ENCODE assay signal across 9 mouse cellular contexts in genomic region chr5:122104201-122104600, GRCm38 (mm10). TPM values are rescaled to one million over a fixed set of nuclear protein-coding genes. Genes with fewer than 3 reads are reported as not detected.
A peak's percentile ranks its signal among the peaks of the same experiment; 100 is the strongest.
DNase-seq lines count a peak whose midpoint lies in the region; ATAC-seq and TF ChIP-seq lines count a peak whose summit lies in the region.
"Had no signal": no experiment of that assay in that cellular context is flagged by ENCODE, and none has a peak within 500 bp of the region (broad histone marks: within the 10 kb centered on the region; RNA-seq: fewer than 3 reads in every experiment).

No protein-coding gene starts in this region.

- H3K9ac ChIP-seq in kidney, embryonic 15.5 days: no peak overlapping the region
- H3K9ac ChIP-seq in CH12.LX (ENCODE audit: insufficient read depth, low read depth): no peak overlapping the region
- H3K9ac ChIP-seq: neural tube, embryonic 13.5 days had no signal

- no peak overlapping the region for H3K4me2 ChIP-seq in kidney, embryonic 15.5 days
- no peak overlapping the region for H3K4me2 ChIP-seq in CH12.LX (ENCODE audit: insufficient read depth, low read depth, poor library complexity, severe bottlenecking)
- H3K4me2 ChIP-seq: neural tube, embryonic 13.5 days had no signal

- peak; percentile 12 for DNase-seq in kidney, adult 2 months
- DNase-seq in A20 (ENCODE audit: low read depth, low spot score) (peak; percentile 64), CH12.LX (ENCODE audit: extremely low read depth) (peak; percentile 54)
- DNase-seq in mesoderm, embryonic 11.5 days (ENCODE audit: low read depth, low spot score): peak; percentile 54

- H3K4me3 ChIP-seq in kidney, adult 2 months (ENCODE audit: insufficient read depth, low read depth, low read length): no peak overlapping the region
- no peak overlapping the region for H3K4me3 ChIP-seq in kidney, embryonic 15.5 days (replicated peaks)
- no peak overlapping the region for H3K4me3 ChIP-seq in CH12.LX (replicated peaks in 1 of 3; ENCODE audit: low read depth in 2 of 3, low read length in 2 of 3, poor library complexity in 1 of 3)
- H3K4me3 ChIP-seq in embryonic fibroblast, embryonic 13.5 days (ENCODE audit: insufficient read depth, low read length): no peak overlapping the region
- H3K4me3 ChIP-seq: neural tube, embryonic 13.5 days had no signal

- WGBS in kidney, adult 2 months: 17% methylated on average over 2 of the region's 2 CpGs
- 36% methylated on average over 2 of the region's 2 CpGs for whole genome bisulfite sequencing in kidney, embryonic 15.5 days

- TF ChIP-seq RAD21 in CH12.LX (IDR thresholded peaks at IDR 0.05; ENCODE audit: low read depth, low read length): peak; percentile 35

- no peak for TF ChIP-seq POLR2A in kidney, adult 2 months (IDR thresholded peaks at IDR 0.05; ENCODE audit: low read depth, low read length)
- TF ChIP-seq POLR2A in CH12.LX (IDR thresholded peaks at IDR 0.05; ENCODE audit: low read depth, low read length): no peak
- no peak for TF ChIP-seq POLR2A in embryonic fibroblast, embryonic 13.5 days (IDR thresholded peaks at IDR 0.05; ENCODE audit: low read depth, low read length)

- H3K9me3 ChIP-seq in kidney, embryonic 15.5 days (replicated peaks): no peaks in the 10 kb centered on the region
- no peaks in the 10 kb centered on the region for H3K9me3 ChIP-seq in CH12.LX (replicated peaks; ENCODE audit: low read length)
- H3K9me3 ChIP-seq: neural tube, embryonic 13.5 days had no signal

- TF ChIP-seq EP300 in CH12.LX (IDR thresholded peaks at IDR 0.05; ENCODE audit: low read length): no peak

- peak; percentile 59 for TF ChIP-seq CTCF in kidney, adult 2 months (conservative IDR thresholded peaks at IDR 0.05; ENCODE audit: insufficient read depth, insufficient read length, low read depth, low read length)
- peak; percentile 75 to 81 for TF ChIP-seq CTCF in CH12.LX (conservative IDR thresholded peaks at IDR 0.05 in 1 of 2, IDR thresholded peaks at IDR 0.05 in 1 of 2; ENCODE audit: low read depth in 2 of 2, low read length in 2 of 2)
- 0 out of 2 replicates have a peak, but pooled peaks have one; percentile 7 for TF ChIP-seq CTCF in embryonic fibroblast, embryonic 13.5 days (IDR thresholded peaks at IDR 0.05; ENCODE audit: borderline replicate concordance, insufficient read depth, low read length)

- H3K4me1 ChIP-seq in kidney, adult 2 months (ENCODE audit: control insufficient read depth, insufficient read depth, low read length): no peaks in the 10 kb centered on the region
- H3K4me1 ChIP-seq in kidney, embryonic 15.5 days: peaks cover 13% of the 10 kb centered on the region
- no peaks in the 10 kb centered on the region for H3K4me1 ChIP-seq in CH12.LX (ENCODE audit: control insufficient read depth in 1 of 2, insufficient read depth in 2 of 2)
- no peaks in the 10 kb centered on the region for H3K4me1 ChIP-seq in embryonic fibroblast, embryonic 13.5 days (ENCODE audit: control insufficient read depth, insufficient read depth, low read length)

- no peak overlapping the region for H3K27ac ChIP-seq in kidney, adult 2 months (ENCODE audit: insufficient read depth, low read depth, low read length)
- H3K27ac ChIP-seq in kidney, embryonic 15.5 days: no peak overlapping the region
- H3K27ac ChIP-seq in CH12.LX (ENCODE audit: insufficient read depth, low read depth): no peak overlapping the region
- no peak overlapping the region for H3K27ac ChIP-seq in embryonic fibroblast, embryonic 13.5 days (ENCODE audit: insufficient read depth, low read length)
- H3K27ac ChIP-seq: neural tube, embryonic 13.5 days had no signal

- no peaks in the 10 kb centered on the region for H3K36me3 ChIP-seq in kidney, adult 2 months (ENCODE audit: control insufficient read depth, insufficient read depth, low read length)
- no peaks in the 10 kb centered on the region for H3K36me3 ChIP-seq in kidney, embryonic 15.5 days
- no peaks in the 10 kb centered on the region for H3K36me3 ChIP-seq in CH12.LX (replicated peaks in 1 of 2; ENCODE audit: control insufficient read depth in 1 of 2, insufficient read depth in 1 of 2, low read length in 1 of 2)
- H3K36me3 ChIP-seq: neural tube, embryonic 13.5 days had no signal

- in situ Hi-C loops in CH12.LX (cut with MboI; ENCODE audit: low pct_ligation_motif_present, low pct_unique_long_range_greater_than_20kb, low sequenced_read_pairs): no loop called here

- ATAC-seq in kidney, embryonic 15.5 days (replicated peaks; ENCODE audit: low FRiP score): no peak
- no peak for ATAC-seq in megakaryocyte-erythroid progenitor cell, adult 5-6 weeks (replicated peaks; ENCODE audit: low FRiP score, low TSS enrichment, poor library complexity, severe bottlenecking)

- dilution Hi-C loops in CH12.LX (cut with MboI; ENCODE audit: extremely low pct_ligation_motif_present, extremely low pct_unique_long_range_greater_than_20kb, low sequenced_read_pairs): no loop called here

- H3K79me2 ChIP-seq in CH12.LX (replicated peaks; ENCODE audit: control insufficient read depth, extremely low read depth, insufficient read depth, poor library complexity, severe bottlenecking): no peaks in the 10 kb centered on the region

- no peaks in the 10 kb centered on the region for H3K27me3 ChIP-seq in kidney, adult 2 months (replicated peaks; ENCODE audit: control insufficient read depth, insufficient read depth, low read length)
- H3K27me3 ChIP-seq in kidney, embryonic 15.5 days: peaks cover 32% of the 10 kb centered on the region
- H3K27me3 ChIP-seq in CH12.LX (replicated peaks): peaks cover 64% of the 10 kb centered on the region

TF ChIP-seq in CH12.LX, 34 proteins besides CTCF, POLR2A, EP300 and RAD21 (continues in another document):
- no peak for TF ChIP-seq ELF1 (IDR thresholded peaks at IDR 0.05; ENCODE audit: low read depth, low read length)
- peak; percentile 47 for TF ChIP-seq SMC3 (IDR thresholded peaks at IDR 0.05; ENCODE audit: low read depth, low read length)
- no peak for TF ChIP-seq MAFK (IDR thresholded peaks at IDR 0.05; ENCODE audit: insufficient replicate concordance, low read length)
- TF ChIP-seq SIN3A (IDR thresholded peaks at IDR 0.05; ENCODE audit: low read length): no peak
- TF ChIP-seq CHD1 (IDR thresholded peaks at IDR 0.05; ENCODE audit: low read depth, low read length): no peak
- TF ChIP-seq MXI1 (IDR thresholded peaks at IDR 0.05; ENCODE audit: low read depth, low read length): no peak
- TF ChIP-seq TBP (conservative IDR thresholded peaks at IDR 0.05; ENCODE audit: low read depth, low read length): no peak
- no peak for TF ChIP-seq BHLHE40 (IDR thresholded peaks at IDR 0.05; ENCODE audit: low read depth, low read length)
- TF ChIP-seq USF2 (conservative IDR thresholded peaks at IDR 0.05; ENCODE audit: low read depth, low read length): no peak
- TF ChIP-seq ZMIZ1 (IDR thresholded peaks at IDR 0.05; ENCODE audit: low read depth, low read length): no peak
- TF ChIP-seq MYC (IDR thresholded peaks at IDR 0.05; ENCODE audit: low read depth, low read length): no peak
- TF ChIP-seq ZNF384 (IDR thresholded peaks at IDR 0.05; ENCODE audit: low read depth, low read length): peak; percentile 76
- TF ChIP-seq KAT2A (IDR thresholded peaks at IDR 0.05; ENCODE audit: insufficient replicate concordance, low read length): no peak
- no peak for TF ChIP-seq USF1 (IDR thresholded peaks at IDR 0.05; ENCODE audit: low read depth, low read length)
- 0 out of 2 replicates have a peak, but pooled peaks have one; percentile 12 for TF ChIP-seq CHD2 (IDR thresholded peaks at IDR 0.05; ENCODE audit: low read length)

RNA-seq across cellular contexts. Expression of gene Myl2, which starts 3.5 kb away (rescaled TPM):
- polyA plus RNA-seq in kidney, adult 2 months (2012; rRNA removed): 0.90 and 11.8 TPM in 2 replicates
- 0.78 and 2.3 TPM in 2 replicates for polyA plus RNA-seq in kidney, embryonic 15.5 days (2015; fragmentation: Nextera tagmentation; extraction: Ambion mirVana)
- total RNA-seq in CH12.LX (2012; rRNA removed): not detected in 2 replicates
- total RNA-seq in CH12.LX (2014; rRNA removed): not detected in 2 replicates
- not detected in 2 replicates for polyA plus RNA-seq in CH12.LX (2012; ENCODE audit: insufficient read length, low read depth)
- polyA plus RNA-seq in embryonic fibroblast, embryonic 13.5 days (2011; ENCODE audit: insufficient read length, low read depth, missing spikeins): 0.76 TPM in 1 of 2 replicates, not detected in the other
- total RNA-seq in megakaryocyte-erythroid progenitor cell, adult 5-6 weeks (2014; fragmentation: Nextera tagmentation): not detected in 2 replicates
- not detected in 2 replicates for total RNA-seq in megakaryocyte-erythroid progenitor cell, adult 5-6 weeks (2017)

RNA-seq across cellular contexts. Expression of gene Ccdc63, which starts 36.4 kb away (rescaled TPM):
- polyA plus RNA-seq in kidney, adult 2 months (2012; rRNA removed): 0.09 and 0.14 TPM in 2 replicates
- polyA plus RNA-seq in kidney, embryonic 15.5 days (2015; fragmentation: Nextera tagmentation; extraction: Ambion mirVana): 0.19 TPM in 1 of 2 replicates, not detected in the other
- 0.47 and 0.59 TPM in 2 replicates for total RNA-seq in CH12.LX (2012; rRNA removed)
- 0.39 TPM in 1 of 2 replicates, not detected in the other for total RNA-seq in CH12.LX (2014; rRNA removed)
- polyA plus RNA-seq in CH12.LX (2012; ENCODE audit: insufficient read length, low read depth): 0.70 and 0.94 TPM in 2 replicates
- not detected in 2 replicates for polyA plus RNA-seq in embryonic fibroblast, embryonic 13.5 days (2011; ENCODE audit: insufficient read length, low read depth, missing spikeins)
- 0.96 and 1.4 TPM in 2 replicates for total RNA-seq in megakaryocyte-erythroid progenitor cell, adult 5-6 weeks (2014; fragmentation: Nextera tagmentation)
- not detected in 2 replicates for total RNA-seq in megakaryocyte-erythroid progenitor cell, adult 5-6 weeks (2017)
- total RNA-seq: heart, adult 18-20 months had no signal

RNA-seq across cellular contexts. Expression of gene Ppp1cc, which starts 53.9 kb away (rescaled TPM):
- 75.8 and 91.5 TPM in 2 replicates for polyA plus RNA-seq in kidney, adult 2 months (2012; rRNA removed)
- 257 and 264 TPM in 2 replicates for polyA plus RNA-seq in kidney, embryonic 15.5 days (2015; fragmentation: Nextera tagmentation; extraction: Ambion mirVana)
- total RNA-seq in CH12.LX (2012; rRNA removed): 191 and 234 TPM in 2 replicates
- 401 and 406 TPM in 2 replicates for total RNA-seq in CH12.LX (2014; rRNA removed)
- polyA plus RNA-seq in CH12.LX (2012; ENCODE audit: insufficient read length, low read depth): 358 and 375 TPM in 2 replicates
- 231 and 241 TPM in 2 replicates for polyA plus RNA-seq in embryonic fibroblast, embryonic 13.5 days (2011; ENCODE audit: insufficient read length, low read depth, missing spikeins)
- 375 and 380 TPM in 2 replicates for total RNA-seq in megakaryocyte-erythroid progenitor cell, adult 5-6 weeks (2014; fragmentation: Nextera tagmentation)
- 229 and 230 TPM in 2 replicates for total RNA-seq in megakaryocyte-erythroid progenitor cell, adult 5-6 weeks (2017)

RNA-seq across cellular contexts. Expression of gene Cux2, which starts 54.3 kb away (rescaled TPM):
- polyA plus RNA-seq in kidney, adult 2 months (2012; rRNA removed): 3.2 and 3.6 TPM in 2 replicates
- 8.7 and 9.9 TPM in 2 replicates for polyA plus RNA-seq in kidney, embryonic 15.5 days (2015; fragmentation: Nextera tagmentation; extraction: Ambion mirVana)
- total RNA-seq in CH12.LX (2012; rRNA removed) (0.17 TPM in 1 of 2 replicates, not detected in the other), CH12.LX (2014; rRNA removed) (not detected in 2 replicates)
- not detected in 2 replicates for polyA plus RNA-seq in CH12.LX (2012; ENCODE audit: insufficient read length, low read depth)
- 1.0 TPM in 1 of 2 replicates, not detected in the other for polyA plus RNA-seq in embryonic fibroblast, embryonic 13.5 days (2011; ENCODE audit: insufficient read length, low read depth, missing spikeins)
- not detected in 2 replicates for total RNA-seq in megakaryocyte-erythroid progenitor cell, adult 5-6 weeks (2014; fragmentation: Nextera tagmentation)
- total RNA-seq in megakaryocyte-erythroid progenitor cell, adult 5-6 weeks (2017): not detected in 2 replicates

Comparison
In these comparisons a context has a peak if more than half of its experiments do, and no peak if none do; other contexts are left out.
1. DNase-seq: peak in every context shown above with its lines; median percentile 64 in A20; 54 in CH12.LX; 54 in mesoderm, embryonic 11.5 days; 12 in kidney, adult 2 months.
2. CTCF ChIP-seq: peak in every context shown above with its lines; median percentile 78 in CH12.LX; 59 in kidney, adult 2 months; 7 in embryonic fibroblast, embryonic 13.5 days.